Mouse (Mus musculus): ENCODE results near the gene Lmbrd1. TPM values are rescaled to one million over a fixed set of nuclear protein-coding genes. Genes with fewer than 3 reads are reported as not detected.
"Not testable (repeated sequence)": the region's sequence is repeated elsewhere in the genome, so short reads cannot be mapped to it uniquely, and the experiment has no call there.

Gene Lmbrd1
- polyA plus RNA-seq, 1 experiment from 2014 or later = 34.3 TPM

DNA sequence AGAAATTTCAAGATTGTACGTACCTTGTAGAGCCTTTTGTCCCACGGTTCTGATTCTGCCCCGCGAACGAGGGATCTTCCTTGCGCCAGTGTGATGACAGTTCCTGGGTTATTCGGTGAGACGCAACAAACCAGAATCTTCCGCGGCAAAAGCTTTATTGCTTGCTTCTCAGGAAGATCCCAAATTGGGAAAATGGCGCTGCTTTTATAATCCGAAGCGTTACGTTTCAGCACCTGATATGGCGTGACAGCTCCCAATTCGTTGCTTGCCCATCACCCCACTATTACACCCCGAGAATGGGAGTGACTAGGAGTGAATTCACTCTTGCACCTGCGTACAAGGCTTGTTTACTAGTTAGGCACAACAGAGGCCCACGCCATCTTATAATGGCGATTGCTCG is 129.5 kb downstream of the Lmbrd1 start:
- not testable (repeated sequence) for H3K36me3 ChIP-seq; H3K9me3 ChIP-seq; H3K9ac ChIP-seq; ATAC-seq (ENCODE audit: insufficient number of reproducible peaks, low FRiP score, low TSS enrichment, low read depth); H3K4me3 ChIP-seq; H3K4me1 ChIP-seq; H3K27me3 ChIP-seq; H3K4me2 ChIP-seq; H3K27ac ChIP-seq
- WGBS = 96% methylated on average over 21 of the region's 21 CpGs

Other genes with a start within 250 kb of the Lmbrd1 start
- gene Col19a1, start 91.2 kb upstream of the Lmbrd1 start, polyA plus RNA-seq (2015; fragmentation: Nextera tagmentation; extraction: Ambion mirVana) = 5.7 and 6.0 TPM in 2 replicates

Measured in limb, embryonic 15.5 days (tissue).